Mouse (Mus musculus) CD4-positive, CD25-positive, alpha-beta regulatory T cell, adult 2 months (primary cell): Measurements from ENCODE around the gene Pex14.

Source experiments
- DNase-seq: peaks from one replicate; pipeline ENCODE4 v3.0.0-alpha.2; 2012; ENCODE audit warnings: low read depth, low spot score

The Pex14 gene

DNA sequence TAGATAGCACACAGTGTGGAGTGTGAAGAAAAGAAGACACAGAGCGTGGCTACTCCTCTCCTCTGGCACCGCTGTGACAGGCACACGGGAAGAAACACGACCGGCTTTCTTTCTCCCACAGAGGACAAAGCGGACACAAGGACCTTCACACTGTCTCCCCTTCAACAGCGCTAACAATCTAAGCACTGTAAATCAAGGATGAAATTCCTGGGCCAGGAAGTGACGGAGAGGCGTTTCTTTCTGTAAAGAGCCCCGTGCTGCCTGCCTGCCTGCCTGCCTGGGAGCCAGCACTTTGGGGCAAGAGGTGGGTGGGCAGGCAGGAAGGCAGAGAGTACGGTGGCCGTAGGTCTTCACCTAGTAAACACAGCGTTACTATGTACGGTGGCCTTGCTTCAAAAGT, 42.2 kb downstream of the Pex14 start:
- DNase-seq: no peak

DNA sequence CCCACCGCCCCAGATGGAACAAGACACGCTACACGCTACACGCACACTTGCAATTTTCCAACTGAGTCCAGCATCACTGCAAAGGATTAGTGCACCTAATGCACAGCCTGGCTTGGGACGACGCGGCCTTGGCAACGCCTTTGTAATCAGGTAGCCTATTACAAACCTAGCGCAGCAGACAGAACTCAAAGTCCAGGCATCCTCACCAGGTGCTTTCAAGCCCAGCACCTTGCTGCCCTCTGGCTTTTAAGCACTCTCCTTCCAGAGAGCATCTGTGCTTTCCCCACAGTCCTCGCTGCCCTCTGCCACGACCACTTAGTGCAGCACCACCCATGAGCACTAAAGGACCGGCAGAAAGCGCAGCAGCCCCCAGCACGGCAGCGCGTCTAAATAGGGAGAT, 42.7 kb downstream of the Pex14 start:
- DNase-seq: no peak

DNA sequence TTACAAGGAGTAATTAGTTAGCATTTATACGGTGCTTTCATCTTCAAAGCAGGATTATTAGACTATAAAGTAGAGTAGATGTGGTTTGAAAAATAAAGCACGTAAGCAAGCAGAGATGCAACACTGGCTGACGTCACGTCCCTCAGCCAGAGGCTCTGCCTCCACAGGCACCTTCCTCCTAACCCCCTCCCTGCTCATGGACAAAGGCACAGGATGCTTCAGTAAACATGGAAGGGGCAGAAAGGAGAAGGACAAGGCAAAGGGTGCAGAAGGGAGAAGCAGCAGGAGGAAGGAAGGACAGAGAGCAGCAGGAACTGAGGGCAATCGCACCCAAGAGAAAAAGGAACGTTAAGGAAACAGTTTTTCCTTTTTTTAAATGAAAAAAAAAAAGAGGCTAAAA, 43.8 kb downstream of the Pex14 start:
- no peak for DNase-seq

DNA sequence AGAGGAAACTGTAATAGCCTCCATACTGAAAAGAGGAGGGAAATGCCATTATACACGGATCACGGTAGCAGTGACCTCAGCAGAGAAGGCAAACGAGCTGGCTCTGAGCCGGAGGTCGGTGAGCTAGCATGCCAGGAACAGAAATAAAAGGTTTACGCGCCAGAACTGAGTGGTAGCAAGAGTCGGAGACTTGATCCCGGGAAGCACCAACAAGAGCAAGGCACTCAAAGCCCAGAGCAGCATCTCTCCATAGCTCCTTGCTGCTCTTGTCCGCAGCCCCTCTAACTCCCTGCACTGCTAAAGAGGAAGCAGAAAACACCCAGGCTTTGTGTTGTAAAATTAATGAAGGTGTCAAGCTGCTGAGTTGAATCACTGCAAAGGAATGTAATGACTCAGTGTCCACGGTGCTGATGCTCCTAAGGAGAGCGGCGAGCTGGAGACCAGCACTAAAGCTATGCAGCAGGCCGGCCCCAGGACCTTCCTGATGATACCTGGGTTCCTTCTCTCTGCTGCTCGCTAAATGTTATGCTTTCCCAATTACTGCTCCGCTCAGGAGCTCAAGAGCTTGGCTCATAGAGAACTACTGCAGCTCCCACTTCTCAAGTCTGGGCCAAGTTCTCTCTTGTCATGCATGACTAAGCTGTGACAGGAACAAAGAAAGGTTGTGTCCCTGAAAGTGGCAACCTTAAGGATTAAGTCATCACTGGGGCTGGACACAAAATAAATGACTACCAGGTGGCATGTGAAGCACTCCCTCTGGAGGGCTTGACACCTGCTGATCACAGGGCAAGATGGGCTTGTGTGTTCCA, 50.1 kb downstream of the Pex14 start:
- DNase-seq: no peak

DNA sequence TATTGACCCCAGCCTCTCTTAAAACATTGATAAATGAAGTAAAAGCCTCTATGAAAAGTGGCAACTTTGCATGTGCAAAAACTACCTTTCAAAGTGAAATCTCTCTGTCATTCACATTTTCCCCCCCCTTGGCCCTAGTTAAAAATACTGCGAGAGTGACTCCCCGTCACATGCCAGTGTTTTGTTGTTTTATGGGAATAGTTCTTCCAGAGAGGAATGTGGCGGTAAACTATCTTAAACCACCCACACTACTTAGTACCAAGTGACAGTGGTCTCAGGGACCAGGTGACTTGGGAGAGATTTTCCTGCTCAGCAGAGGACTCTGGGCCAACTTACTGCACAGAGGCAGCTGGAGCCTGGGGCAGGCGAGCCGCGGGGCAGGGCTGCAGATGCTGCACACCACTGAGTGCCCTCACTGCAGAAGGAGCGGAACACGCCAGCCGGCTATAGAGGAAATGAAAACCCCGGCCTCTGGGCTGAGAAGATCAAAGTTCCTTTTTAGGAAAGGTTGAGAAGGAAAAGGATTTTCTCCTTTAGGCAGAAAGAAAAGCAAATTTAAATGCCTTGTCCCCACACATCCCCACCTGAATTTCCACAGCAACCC, 50.9 kb downstream of the Pex14 start:
- no peak for DNase-seq

DNA sequence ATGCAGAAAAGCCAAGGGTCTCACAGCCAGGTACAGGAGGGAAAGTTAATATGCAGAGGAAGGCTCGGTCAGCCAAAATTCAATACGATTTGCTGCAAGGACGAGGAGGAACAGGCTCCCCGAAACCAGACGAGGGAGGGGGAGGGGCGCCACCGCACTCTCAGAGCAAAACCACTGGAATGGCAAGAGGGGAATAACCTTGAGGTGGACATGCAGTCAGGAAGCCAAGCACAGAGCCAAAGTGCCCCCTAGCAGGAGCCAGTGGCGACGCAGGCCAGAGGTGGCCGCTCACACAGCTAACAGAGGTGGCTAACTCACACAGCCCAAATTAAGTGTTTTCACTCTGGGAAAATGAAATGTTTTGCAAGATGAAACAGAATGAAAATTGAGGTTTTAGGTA, 52.3 kb downstream of the Pex14 start:
- DNase-seq: no peak

DNA sequence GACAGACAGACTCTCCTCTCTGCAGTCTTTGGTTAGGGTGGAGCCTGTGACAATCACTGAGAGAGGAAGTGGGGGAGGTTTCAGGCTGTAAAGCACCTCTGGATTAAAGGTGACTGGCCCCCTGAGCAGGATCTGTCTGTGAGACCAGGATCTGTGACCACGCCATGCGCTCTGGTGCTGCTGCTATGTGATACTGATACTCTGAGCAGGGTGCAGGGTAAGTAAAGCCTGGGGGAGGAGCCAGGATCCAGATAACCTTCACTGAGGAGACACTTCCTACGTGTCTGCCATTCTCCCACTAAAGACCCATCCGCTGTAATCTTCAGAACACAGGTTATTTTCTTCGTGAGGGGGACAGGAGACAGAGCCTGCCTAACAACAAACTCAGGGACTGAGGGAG, 53.8 kb downstream of the Pex14 start:
- peak; percentile 11 for DNase-seq

DNA sequence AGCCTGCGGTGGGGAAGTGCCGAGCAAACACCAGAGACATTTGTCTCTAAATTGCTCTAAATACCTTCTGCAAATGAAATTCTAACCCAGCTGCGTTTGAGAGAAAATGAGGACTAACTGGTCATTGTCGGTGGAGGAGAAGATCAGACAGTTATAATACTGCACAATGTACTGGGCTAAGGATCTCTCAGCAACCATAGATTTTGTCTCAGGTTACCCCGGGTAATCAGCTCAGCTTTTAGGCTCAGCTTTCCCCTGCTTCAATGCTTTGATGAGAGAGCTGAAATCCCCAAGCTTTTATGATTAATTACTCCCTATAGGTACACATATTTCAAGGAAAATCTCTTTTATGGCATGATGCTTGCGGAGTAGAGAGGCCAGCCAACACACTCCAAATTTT, 59.4 kb downstream of the Pex14 start:
- DNase-seq: no peak

DNA sequence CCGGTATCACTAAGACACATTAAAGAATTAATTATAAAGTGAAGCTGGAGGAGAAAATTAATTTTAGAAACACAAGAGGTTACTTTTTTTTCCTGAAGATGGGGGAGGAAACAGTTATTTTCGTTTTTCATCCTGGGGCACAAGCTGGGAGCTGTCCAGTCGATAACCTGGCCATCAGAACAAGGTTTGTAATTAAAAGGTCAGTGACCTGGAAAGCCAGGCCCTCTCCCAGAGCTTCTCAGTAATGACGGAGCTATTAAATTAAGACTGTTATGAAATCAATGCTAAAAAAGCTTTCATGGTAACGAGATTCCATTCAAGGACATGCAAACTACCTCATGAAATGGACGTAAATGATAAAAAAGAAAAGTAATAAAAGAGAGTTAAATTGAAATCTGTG, 62.0 kb downstream of the Pex14 start:
- no peak for DNase-seq

DNA sequence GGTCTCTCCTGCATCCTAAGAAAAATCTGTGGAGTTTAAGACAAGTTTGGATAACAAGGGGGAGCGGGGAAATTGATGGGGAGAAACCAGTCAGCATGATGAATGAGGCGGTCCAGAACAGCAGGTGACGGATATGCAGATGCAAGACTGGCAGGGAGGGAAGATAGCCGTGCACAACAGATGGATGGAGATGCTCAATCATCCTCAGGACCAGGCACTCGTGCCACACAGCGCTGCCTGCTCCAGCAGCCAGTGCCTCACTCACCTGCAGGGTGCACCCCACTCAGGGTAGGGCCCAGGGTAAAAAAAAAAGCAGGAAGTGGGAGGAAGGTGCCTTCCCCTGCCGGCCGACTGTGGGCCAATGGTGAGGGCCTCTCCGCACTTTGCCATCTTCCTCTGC, 63.1 kb downstream of the Pex14 start:
- peak; percentile 20 for DNase-seq

DNA sequence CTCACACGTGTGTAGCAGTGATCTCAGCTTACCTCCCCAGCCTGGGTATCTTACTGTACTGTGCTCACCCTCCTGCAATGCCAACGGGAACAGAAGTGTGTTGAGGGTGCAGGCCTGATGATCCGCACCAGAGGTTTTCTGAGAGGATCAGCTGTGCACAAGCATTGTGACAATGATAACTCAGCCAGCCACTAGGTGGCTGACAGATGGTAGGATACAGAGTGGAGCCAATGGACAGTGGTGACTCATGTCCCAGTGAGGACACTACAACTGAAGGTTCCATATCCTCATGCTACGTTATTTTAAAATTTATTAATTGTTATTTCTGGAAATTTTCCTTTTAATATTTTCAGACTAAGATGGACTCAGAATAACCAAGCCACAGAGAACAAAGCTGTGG, 68.2 kb downstream of the Pex14 start:
- no peak for DNase-seq

DNA sequence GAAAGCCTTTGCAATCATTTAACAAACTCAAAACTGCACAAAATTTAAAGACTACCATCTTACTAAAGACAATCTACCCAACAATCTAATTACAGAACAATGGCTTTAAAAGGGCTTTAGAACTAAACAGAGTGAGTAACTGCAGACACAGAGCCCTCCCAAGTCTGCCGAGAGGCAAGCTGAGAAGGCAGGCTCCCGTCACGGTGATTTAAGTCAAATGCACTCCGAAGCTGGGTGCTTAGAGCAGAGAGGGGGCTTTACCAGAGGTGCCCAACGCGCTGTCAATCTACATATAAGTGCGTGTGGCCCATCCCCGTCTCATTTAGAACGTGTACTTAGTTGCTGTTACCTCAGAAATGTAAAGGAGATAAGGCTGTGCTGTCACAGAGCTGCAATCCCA, 72.1 kb downstream of the Pex14 start:
- no peak for DNase-seq

DNA sequence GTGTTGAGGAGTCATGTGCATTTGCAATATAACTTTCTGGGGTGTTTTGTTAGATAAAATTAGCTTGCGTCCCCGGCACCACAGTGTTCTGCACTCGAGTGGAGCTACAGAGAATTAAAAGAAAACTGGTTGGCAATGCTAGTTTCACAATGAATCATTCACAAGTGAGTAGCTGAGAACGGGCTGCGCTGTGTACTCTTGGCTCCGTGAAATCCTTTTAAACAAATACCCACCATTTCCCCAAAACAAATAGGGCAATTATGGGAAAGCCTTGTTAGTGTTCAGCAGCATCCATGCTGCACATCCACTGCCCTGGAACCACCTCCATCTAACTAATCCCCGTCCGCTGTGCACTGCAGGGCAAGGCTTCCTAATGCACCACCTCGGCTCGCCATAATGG, 74.4 kb downstream of the Pex14 start:
- no peak for DNase-seq

DNA sequence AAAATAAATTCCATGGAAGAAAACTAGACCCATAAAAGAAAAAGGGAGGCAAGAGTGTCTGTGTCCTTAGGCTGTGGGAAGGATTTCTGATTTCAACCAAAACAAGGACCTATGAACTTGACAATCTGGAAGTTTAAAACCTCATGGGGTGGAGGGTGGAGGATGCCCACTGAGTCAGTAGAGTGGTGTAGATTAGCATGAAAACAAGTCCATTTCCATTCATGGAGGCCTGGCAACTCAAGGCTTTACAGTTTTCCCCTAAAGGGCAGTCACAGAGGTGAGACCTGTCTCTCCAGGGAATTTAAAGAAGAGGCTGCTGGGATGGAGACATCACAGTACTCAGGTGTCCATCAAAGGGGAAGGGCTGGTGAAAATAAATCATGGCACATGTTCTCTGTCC, 78.7 kb downstream of the Pex14 start:
- no peak for DNase-seq

DNA sequence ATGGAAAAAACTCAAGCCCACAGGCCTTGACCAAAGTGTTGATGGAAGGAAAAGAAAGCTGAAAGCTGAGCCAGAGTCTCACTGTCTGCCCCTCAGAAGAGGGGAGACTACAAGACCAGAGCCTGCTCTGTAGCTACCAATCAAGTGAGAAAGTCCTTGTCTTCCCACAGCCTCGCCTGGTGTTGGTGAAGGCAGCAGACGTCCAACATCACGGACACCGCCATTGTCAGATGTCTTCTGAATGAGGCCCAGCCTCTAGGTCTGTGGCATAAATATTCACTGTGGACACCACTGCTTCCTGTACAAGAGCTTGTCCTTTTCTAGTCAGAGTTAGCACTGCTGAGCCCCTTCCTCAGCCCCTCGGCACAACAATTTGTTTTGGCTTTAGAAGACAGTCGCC, 80.2 kb downstream of the Pex14 start:
- DNase-seq: no peak

DNA sequence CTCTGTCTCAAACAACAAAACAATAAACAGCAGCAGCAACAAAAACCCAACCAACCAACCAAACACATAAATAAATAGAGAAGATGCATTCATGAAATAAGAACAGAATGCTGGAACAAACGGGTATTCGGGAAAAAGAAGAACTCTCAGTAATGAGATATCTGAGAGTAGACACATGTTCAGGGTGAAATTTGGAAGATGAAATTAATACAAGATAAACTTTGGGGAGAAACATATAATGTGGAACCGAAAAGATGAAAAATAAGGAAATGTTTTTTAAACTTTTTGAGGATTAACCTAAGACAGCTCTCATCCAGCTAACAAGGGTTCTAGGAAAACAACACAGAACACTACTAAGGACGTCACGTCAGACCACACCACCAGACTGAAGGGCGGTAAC, 92.9 kb downstream of the Pex14 start:
- DNase-seq: no peak

DNA sequence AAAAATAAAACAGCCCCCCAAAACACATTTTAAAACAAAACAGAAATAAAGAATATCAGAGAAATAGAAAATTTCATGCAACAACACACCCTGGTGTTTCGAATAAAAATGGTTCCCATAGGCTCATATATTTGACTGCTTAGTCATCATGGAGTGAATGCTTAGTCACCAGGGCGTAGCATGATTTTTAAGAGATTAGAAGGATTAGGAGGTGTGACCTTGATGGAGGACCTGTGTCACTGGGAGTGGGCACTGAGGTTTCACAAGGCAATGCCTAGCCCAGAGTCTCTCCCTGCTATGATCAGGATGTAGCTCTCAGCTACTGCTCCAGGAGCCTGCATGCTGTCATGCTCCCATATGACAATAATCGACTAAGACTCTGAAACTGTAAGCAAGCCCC, 93.6 kb downstream of the Pex14 start:
- no peak for DNase-seq

DNA sequence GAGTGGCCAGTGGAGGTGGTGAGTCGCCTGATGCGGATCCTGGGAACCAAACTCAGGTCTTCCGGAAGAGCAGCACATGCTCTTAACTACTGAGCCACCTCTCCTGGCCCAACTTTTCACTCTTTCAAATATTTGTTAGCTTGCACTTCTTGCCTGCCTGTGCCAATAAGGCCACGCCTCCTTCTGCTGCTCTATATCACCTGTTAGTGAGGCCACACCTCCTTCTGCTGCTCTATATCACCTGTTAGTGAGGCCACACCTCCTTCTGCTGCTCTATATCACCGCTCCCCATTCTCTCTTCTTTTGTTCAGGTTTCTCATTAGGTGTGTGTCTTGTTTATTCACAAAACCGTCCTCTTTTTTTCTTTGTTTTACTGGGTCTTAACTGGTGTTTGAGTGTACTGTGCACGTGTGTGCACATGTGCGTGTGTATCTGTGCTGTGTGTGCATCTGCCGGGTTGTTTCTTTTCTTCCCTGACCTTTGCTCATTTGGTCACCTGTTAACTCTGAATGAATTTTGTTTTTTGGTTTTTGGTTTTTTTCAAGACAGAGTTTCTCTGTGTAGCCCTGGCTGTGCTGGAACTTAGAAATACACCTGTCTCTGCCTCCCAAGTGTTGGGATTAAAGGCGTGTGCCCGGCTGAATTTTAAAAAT, 97.1 kb downstream of the Pex14 start:
- DNase-seq: no peak

DNA sequence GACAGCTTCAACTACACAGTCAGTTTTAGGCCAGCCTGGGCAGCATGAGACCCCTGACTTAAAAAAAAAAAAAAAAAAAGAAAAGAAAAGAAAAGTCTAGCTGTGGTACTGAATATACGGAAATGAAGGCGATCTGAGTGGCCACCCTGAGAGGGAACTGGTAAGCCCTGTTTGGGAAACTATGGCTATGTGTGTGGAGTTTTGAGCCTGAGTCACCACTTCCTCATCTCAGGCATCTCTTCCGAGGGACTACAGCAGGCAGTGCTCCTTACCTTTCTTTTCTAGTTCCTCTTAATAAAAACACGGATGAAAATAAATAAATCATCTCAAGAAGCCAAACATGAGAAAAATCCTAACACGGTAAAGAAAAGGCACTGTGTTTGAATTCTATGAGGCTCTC, 98.2 kb downstream of the Pex14 start:
- DNase-seq: no peak

DNA sequence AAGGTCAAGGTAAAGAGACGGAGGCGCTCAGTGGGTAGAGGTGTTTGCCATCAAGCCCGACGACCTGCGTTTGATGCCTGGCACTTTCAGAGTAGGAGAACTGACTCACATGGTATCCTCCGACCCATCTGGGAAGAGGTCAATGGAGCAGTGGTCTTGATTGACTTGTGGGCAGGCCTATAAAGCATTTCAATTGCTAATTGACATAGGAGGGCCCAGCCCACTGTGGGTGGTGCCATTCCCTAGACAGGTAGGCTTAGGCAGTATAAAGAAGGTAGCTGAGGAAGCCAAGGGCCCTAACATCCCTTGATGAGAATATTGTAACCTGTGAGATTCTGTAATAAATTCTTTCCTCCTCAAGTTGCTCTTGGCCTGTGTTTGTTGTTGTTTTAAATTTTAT, 98.9 kb downstream of the Pex14 start:
- DNase-seq: no peak

DNA sequence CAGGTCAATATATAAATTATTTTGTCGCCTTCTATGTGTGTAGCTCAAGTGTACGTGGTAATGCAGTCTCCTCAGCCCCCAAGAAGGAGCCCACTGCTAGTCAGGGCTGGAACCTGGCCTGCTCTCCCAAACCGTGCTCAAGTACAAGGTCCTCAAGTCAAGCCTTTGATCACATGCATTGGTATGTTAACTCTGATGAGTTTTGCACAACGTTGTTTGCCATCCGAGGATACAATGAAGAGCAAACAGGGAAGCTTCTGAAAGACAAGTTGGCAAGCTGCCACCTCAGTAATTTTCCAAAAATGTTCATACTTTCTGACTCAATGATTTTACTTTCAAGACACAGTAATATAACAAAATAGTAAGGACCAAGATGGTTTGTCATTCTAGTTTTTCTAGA, 105.7 kb downstream of the Pex14 start:
- no peak for DNase-seq

DNA sequence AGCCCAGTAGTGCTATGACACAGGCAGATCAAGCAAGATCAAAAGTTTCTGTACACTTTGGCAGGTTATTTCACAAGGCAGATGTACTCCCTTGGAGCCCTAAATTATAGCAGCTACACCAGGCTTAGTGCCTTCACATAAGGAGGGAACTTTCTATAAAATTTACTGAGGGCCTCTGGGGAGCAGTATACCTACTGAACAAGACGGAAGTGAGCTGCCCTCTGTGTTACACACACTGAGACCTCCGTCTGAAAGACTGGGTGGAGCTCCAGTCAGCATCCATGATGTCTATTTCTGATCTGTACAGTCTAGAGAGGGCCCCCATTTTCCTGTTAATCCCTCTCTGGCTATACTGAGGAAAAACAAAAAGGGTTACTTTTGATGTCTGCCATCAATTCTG, 109.6 kb downstream of the Pex14 start:
- DNase-seq: no peak
